Mouse (Mus musculus) spleen, postnatal 36 days (tissue): ENCODE data around the gene Zdhhc9.

Source experiments
- DNase-seq, 2 experiments: peaks; one replicate each; pipeline ENCODE4 v3.0.0; 2022; ENCODE audit warnings: low spot score in 2 of 2, mixed read lengths in 1 of 2

Zdhhc9 gene

DNA sequence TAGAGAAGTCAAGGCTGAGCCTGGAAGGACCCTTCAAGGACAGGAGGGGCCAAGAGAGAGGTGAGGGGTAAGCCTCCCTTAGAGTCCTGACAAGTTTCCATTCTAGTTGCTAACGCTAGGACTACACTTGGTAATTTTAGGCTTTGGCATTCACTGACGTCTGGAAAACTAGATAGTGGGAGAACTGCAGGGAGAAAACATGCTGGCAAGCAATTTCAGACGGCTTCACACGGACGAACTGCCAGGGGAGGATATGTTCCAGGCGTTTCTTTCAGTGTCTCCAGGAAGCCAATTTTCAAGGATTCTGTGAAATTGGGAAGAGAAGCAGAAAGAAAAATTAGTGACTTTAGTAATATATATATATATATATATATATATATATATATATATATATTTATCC is 26.8 kb downstream of the Zdhhc9 start:
- no peak for DNase-seq

DNA sequence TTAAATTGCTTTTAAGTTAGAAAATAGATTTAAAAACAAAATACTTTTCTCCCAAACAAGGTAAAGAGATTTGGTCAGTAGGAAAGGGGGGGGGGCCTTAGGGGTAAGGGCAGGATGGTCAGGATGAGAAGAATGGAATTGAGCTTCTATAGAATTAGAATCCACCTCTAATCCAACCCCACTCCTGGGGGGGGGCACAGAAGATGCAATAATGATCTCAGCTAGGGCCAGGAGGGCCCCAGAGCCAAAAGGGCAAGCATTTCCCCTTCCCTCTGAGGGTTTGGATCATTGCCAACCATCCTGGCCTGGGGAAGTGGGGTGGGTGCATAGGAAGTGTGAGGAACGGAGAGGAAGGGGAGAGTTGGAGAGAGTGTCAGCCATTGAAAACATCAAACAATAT is 38.3 kb downstream of the Zdhhc9 start:
- DNase-seq, result no peak

DNA sequence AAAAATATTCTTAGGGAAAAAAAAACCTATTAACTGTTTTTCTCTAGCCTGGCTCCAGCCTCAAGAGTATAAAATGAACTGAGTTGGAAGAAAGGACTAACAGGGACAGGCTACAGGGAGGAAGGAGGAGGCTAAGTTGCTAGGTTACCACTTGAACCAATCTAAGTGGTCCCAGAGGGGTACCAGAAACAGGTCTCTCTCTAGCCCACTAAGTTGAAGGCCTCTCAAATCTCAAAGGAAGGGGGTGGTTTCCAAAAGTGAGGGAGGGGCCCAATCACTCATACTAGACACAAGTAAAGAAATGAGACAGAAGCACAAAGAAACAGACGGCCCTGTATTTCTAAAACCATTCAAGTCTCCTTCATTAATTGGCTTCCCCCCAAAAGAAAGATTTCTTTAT is 38.8 kb downstream of the Zdhhc9 start:
- DNase-seq, result no peak

DNA sequence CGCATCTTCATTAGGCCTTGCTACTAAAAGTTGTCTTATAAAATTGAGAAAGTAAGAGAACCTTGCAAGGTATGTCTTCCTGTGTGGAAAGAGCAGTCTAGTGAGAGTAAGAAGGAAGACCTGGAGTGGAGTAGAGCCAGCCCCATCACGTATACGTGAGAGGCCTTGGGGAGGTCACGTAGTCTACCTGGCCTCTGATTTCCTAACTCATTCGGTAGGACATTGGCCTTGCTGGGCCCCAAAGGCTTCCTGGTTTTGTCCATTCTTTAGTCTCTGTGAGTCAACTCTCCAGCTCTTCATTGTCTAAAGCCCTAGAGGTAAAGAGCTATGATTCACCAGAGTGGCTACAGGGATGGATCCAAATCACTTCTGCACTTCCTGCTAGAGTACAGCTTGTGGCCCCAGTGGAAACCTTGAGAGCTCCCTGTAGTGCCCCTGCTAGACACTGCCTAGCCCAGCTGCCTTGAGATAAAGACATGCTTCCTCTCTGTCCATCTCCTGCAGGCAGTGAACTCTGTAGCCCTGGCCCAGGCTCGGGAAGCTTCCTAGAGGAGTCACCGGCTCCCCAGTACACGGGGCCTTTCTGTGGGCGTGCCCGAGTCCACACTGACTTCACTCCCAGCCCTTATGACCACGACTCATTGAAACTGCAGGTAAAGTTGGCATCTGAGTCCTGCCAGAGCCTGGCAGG is 50.3 kb downstream of the Zdhhc9 start:
- no peak for DNase-seq

DNA sequence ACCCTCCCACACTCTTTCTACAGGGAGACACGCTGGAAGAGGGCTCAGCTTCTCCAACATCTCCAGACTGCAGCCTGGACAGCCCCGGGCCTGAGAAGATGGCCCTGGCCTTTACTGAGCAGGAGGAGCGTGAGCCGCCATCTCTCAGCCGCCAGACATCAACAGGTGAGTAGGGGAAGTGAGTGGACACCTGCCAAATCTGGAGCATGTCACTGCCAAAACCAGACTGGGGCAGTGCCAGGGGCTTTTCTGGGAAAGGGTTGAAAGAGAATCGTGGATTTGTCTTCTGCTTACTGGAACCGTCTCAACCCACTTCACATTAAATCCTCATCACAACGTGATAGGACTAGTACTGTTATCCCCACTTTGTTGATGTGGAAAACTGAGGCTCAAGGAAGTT is 51.3 kb downstream of the Zdhhc9 start:
- no peak for DNase-seq

DNA sequence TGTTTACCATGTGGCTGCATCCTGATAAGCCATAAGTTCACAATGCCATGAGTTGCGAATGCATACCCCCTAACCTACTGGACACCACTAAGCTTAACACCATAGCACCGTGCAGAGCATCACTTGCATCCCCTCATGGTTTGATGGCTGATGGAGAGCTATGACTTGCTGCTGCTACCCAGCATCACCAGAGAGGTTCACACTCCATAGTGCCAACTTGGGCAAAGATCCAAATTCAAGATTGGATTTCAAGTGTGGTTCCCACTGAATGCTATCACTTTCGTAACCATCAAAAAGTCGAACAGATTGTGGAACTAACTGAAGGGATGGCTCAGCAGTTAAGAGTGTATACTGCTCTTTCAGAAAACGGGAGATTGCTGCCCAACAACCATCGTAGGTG is 53.2 kb downstream of the Zdhhc9 start:
- DNase-seq, result no peak

DNA sequence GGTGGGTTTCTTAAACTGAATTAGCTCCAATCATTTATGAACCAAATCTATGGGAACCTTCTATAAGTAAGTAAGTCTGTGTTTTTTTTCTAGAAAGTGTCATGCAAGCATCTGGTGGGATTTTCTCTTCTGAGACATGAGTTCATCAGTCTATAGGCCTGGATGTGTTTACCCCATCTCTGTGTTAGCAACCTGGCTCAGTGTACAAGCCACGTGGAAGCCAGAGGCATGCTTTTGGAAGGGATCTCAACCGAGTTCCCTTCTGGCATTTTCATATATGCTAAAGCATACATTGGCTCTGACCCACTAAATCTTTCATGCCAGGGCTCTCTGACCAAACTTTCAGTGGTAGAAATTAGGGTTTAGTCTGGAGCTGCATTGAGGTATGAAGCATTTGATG is 54.7 kb downstream of the Zdhhc9 start:
- no peak for DNase-seq

DNA sequence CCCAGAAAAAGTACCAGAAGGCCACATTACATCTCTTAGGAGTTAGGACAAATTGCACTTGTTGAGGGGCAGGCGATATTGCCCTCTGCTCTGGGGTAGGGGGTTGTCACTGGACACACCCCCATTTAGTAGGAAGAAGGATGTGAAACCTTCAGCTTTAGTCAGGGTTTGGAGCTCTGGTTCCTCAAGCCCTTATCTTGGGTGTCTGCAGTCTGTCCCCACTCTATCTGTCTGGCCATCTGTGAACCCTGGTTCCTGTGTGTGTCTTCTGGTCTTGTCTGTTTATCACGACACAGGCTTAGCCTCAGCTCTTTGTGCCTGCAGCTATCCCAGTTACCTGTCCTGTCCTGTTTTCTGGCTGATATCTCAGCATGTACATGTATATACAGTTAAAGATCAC is 55.3 kb downstream of the Zdhhc9 start:
- peak; percentile 48 to 59 for DNase-seq

DNA sequence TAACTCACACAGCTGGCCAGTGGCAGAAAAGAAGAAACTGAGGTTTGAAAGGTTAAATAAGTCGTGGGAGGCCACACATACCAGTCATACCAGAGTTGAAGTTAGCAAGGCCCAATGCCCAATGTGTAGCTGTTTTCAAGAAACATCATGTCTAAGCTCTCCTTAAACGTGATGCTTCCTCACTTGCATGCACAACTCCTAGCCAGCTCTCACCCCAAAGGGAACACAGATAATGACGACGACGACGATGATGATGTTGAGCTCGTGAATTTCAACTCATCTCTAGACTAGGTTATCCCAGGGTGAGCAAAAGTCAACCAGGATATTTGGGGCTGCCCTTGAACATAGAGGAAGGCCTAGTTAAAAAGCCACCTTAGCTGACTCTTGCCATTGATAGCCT is 56.6 kb downstream of the Zdhhc9 start:
- DNase-seq, result no peak

DNA sequence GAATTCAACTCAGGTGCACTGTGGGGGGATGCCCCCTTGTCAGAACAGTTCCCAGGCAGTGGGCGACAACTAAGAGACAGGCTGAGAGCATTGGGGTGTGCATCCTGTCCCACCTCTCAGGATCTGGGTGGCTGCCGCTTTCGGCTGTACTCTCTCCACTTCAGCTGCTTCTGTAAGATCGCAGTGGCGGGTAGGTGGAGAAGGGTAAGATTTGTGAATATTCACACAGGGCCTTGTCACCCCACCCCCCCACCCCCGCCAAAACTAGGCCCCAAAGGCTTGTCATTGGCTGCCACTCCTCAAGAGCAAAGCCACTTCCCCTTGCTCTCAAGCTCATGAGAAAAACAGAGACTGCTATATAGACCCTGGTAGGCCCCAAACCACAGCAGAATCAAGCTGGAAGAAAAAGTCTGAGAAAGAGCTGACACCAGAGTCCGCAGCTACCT is 60.9 kb downstream of the Zdhhc9 start:
- peak; percentile 82 for DNase-seq

DNA sequence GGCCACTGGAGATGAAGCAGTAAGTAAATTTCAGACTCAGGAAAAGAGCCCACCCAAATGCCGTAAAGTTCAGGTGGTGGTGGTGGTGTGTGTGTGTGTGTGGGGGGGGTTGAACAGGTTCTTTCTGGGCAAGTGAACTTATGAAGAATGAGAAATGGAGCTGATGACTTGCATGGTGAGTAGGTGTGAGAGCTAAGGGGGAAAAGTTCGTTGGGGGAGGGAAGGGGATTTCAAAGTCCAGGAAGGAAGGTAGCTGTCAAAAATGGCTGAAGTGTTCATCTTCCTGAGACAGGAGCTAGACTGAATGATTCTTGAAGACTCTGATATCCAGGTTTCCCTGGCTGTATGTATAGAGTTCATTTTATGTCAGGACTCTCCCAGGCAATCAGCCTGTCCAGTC is 61.5 kb downstream of the Zdhhc9 start:
- no peak for DNase-seq

DNA sequence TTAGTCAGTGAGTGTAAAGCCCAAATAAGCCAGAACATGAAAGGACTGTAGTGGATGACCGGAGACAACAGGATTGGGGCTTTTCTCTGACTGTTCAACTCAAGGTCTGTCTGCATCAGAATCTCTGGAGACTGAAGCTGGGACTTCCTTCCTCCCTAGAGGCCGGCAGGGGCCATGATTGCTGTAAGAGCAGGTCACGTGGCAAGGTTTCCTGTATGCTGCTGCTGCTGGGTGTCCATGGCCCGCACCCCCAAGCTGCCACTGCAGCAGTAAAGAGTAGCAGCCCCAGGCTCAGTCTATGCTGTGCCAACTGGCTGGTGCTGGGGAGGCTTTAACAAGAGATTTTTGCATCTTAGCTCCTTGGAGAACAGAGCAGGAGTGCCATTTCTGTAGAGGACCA is 62.4 kb downstream of the Zdhhc9 start, which contains the start of gene Sash3:
Gene Sash3, plus strand, starts transcription at position 175 of the 400 bp plus-strand sequence.
- DNase-seq, result peak; percentile 84 to 85

DNA sequence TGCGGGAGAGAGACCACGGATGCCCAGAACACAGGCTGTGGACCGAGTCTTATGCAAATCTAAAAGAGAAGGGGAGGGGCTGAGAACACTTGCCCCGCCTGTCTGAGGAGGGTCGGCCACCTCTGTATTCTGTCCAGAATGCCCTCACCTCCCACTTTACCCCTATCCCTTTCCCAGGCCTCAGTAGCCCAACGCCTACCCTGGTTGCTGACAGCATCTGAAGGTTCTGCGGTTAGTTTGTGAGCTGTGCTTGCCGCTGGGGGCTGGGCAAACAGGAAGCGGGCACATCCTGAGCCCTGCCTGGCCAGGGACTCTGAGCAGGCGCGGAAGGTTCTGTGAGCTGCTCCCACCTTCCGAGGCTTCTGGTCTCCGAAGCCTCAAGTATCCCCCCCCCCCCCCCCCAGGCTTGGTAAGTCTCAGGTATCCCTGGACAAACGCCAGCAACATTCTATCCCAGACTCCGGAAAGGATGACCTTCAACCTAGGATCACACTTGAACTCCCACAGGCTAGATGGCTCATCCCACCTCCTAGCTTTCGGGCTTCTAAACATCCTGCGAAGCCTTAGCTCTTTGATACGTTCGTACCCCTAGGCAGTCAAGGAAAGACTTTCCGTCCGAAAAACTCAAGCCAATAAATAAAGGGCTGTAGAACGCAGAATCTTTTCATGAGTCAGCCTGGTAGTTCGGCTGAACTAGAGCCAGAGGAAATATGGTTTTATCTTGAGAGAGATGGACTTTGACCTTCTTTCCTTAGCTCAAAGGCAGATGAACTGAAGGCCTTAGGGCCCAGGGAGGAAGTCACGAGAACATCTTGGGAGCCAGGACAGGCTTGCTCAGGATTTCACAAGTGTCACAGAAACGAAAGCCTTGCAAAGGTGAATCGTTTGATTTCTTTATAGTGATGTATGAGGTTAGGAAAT is 65.0 kb downstream of the Zdhhc9 start:
- peak; percentile 68 to 72 for DNase-seq

DNA sequence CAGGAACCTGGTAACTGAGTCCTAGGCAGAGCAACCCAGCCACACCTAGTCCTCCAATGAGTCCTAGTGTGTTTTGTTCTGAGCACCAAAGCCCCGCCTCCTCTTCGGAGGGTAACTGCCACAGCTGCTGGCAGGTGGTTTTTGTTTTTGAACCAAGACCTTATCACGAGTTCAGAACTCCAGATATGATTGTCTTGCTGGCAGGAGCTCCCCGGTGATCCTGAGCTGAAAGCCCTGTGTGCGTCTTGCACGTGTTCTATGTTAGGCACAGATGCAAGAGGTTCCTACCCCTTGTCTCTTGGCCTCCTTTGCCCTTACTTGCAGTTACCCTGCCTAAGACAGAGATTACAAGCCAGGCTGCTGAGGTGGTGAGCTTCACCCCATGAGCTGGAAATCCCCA is 67.2 kb downstream of the Zdhhc9 start:
- peak; percentile 76 to 77 for DNase-seq

DNA sequence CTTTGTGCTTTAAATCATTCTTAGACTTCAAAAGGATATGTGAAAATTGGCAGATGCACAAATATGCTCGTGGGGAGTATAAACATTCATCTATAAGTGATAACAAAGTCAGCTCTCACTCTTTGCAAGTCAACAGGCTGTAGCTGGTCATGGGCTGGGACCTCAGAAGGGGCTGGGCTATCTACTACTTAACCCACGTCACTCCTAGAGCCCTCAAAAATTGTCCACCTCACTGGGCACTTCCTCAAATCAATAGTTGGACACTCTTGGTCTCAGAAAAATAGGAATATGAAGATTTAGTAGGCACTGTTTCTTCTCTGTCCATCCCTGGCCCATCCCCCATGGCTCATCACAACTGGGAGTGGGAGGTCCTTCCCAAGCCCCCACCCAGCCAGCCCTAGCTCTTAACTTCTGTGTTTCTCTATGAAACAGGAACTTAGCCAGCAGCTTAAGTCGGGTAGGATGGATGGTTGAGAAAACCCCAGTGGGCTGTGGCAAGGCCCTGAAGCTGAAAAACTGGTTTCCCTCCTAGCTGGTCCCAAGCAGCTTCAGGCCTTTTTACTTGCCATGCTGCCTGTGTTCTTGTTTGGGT is 68.3 kb downstream of the Zdhhc9 start:
- peak; percentile 72 to 78 for DNase-seq

DNA sequence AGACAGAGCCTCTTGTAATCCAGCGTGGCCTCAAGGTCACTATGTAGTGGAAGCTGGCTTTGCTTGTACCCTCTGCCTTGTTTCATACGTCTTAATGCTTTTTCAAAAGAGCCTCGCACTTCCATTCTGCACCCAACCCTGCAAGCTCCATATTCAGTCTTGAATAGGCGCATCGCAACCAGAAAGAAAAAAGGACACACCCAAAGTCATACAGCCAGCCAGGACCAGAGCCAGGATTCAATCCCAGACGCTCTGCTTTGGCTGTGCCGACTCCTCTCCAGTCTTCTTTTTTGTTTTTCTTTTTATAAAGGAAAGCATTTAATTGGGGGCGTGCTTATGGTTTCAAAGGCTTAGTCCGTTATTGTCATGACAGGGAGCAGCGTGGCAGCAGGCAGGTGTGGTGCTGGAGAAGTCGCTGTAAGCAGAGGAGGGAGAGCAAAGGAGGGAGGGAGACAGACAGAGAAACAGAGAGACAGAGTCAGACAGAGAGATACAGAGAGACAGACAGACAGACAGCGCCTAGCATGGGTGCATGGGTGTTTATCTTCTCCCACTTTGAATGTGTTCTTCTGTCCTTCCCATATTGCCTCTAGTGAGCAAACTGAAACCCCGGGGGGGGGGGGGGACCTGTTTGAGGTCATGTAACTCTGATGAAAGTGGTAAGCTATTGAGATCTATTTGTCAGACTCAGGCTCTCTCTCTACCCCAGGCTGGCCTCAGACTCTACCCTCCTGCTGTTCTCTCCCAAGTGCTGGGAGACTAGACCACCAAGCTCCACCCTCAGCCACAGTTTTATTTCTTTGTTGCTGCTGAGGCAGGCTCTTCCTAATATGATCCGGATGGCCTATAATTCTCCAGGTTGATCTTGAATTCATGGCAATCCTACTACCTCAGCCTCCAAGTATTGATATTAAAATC is 69.1 kb downstream of the Zdhhc9 start:
- DNase-seq, result peak in 1 of 2 experiments; percentile 15

DNA sequence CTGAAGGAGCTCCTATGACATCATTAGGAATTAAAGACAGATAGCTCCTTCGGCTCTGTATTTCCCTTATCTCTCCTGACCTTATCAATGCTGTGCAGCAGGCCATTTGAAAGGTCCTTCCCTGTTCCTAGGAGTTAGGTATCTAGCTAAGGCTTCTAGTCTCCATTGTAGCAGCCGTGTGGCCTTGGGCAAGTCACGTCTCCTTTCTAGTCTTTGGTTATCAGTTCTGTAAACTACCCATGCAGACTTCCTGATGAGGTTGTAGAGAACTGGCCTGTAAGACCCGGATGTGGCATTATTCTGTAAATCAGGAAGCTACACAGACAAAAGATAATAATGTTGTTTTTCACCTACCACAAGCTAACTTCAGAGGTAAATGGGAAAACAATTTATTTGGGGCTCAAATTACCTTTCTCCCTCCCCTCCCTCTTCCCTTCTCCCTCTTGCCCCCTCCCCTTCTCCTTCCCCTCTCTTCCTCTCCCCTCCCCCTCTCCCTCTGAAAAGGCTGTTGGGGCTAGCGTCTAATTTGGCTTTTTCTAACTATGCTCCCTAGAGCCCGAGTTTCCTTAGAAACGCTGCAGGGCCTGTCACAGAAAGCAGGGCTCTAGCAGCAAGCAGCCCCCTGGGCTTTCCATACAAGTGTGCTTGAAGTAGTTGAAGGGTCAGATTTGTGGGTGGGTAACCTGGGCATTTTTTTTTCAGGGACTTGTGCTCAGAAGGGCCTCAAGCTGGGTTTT is 70.0 kb downstream of the Zdhhc9 start:
- DNase-seq, result peak; percentile 64 to 71

DNA sequence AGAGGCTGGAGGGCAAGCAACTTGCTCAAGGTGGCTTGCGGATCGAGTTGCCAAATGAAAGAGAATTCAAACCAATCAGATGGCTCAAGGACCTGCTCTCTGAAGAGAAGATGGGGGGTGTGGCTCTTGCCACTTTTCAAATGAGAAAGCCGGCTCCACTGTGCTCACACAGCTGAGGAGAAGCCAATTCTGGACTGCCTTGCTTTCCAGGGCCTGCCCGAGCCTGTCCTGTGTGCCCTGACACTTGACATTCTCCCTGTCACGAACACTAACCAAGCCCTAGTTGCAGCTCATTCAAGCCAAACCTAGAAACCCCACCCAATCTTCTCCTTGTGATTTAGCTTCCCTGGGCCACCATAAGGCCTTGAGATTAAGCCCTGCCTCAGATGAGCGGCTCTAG is 70.7 kb downstream of the Zdhhc9 start:
- DNase-seq, result peak in 1 of 2 experiments; percentile 6

DNA sequence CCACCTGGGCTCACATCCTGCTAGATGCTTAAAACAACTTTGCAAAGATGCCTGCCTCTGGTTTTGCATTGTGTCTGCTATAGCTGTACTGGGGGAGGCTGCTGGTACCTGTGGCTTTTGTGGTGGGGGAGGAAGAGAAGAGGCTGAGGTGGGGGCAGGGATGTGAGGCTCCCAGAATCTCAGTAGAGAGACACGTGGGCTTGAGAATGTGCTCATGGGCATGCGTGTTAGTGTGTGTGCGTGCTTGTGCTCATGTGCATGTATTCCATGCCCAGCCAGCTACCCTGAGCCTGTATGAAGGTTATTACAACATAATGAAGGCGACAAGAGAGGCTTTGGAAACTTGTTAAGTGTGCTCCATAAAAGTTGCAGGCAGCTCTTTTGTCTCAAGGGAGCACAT is 71.7 kb downstream of the Zdhhc9 start:
- DNase-seq, result peak; percentile 55 to 57

DNA sequence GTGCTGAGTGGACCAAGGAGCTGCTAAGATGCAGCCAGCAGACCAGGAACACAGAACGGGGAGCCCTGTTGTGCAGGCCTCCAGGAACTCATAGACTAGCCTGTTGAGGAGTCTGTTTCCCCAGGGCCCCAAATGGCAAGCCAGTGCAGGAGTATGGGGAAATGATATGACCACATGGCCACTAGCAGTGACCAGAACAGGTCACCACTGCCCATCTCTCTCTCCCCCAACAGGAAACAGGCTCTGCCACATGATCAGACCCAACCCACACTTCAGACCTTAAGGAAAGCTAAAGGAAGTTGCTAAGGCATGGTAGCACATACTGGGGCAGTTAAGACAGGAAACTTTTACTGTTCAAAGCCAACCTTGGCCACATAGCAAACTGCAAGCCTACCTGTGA is 79.5 kb downstream of the Zdhhc9 start:
- DNase-seq, result no peak
